Mouse (Mus musculus): ENCODE measurements around the gene Akap12. TPM values are rescaled to one million over a fixed set of nuclear protein-coding genes. Genes with fewer than 3 reads are reported as not detected.

Akap12 gene
- polyA plus RNA-seq, 1 experiment = 7.1 TPM

- no peak overlapping the region for H3K4me3 ChIP-seq (ENCODE audit: control insufficient read depth, insufficient read depth, low read length)
- no peak overlapping the region for H3K27ac ChIP-seq (ENCODE audit: control insufficient read depth, insufficient read depth, low read length)
- no peaks in the 10 kb centered on the region for H3K36me3 ChIP-seq (ENCODE audit: control insufficient read depth, insufficient read depth, low read length)
- DNase-seq = no peak
- WGBS = 99% methylated on average over 13 of the region's 13 CpGs
- TF ChIP-seq POLR2A (IDR thresholded peaks at IDR 0.05; ENCODE audit: control insufficient read depth, extremely low read depth, insufficient read depth, low read length, poor library complexity) = no peak
- TF ChIP-seq CTCF (IDR thresholded peaks at IDR 0.05; ENCODE audit: borderline replicate concordance, control insufficient read depth, extremely low read depth, insufficient read depth, low read length, poor library complexity) = no peak
- no peaks in the 10 kb centered on the region; the same call in 1 of the 2 replicates for H3K4me1 ChIP-seq (replicated peaks; ENCODE audit: control insufficient read depth, insufficient read depth, low read length)
- H3K27me3 ChIP-seq (ENCODE audit: control insufficient read depth, insufficient read depth, low read length) = no peaks in the 10 kb centered on the region
These were observed 9.9 kb downstream of the Akap12 start for GRCm38 (mm10) chr10:4276081-4276480.

GRCm38 (mm10) chr10:4278041-4278440 lies 11.9 kb downstream of the Akap12 start:
- Histone ChIP-seq H3K4me3 (ENCODE audit: control insufficient read depth, insufficient read depth, low read length) (no peak overlapping the region), H3K36me3 (ENCODE audit: control insufficient read depth, insufficient read depth, low read length) (no peaks in the 10 kb centered on the region), H3K4me1 (replicated peaks; ENCODE audit: control insufficient read depth, insufficient read depth, low read length) (no peaks in the 10 kb centered on the region; the same call in 1 of the 2 replicates), H3K27me3 (ENCODE audit: control insufficient read depth, insufficient read depth, low read length) (no peaks in the 10 kb centered on the region), H3K27ac (ENCODE audit: control insufficient read depth, insufficient read depth, low read length) (no peak overlapping the region)
- TF ChIP-seq CTCF (IDR thresholded peaks at IDR 0.05; ENCODE audit: borderline replicate concordance, control insufficient read depth, extremely low read depth, insufficient read depth, low read length, poor library complexity) (no peak), POLR2A (IDR thresholded peaks at IDR 0.05; ENCODE audit: control insufficient read depth, extremely low read depth, insufficient read depth, low read length, poor library complexity) (no peak)
- DNase-seq = no peak
- 87% methylated on average over 6 of the region's 6 CpGs for WGBS

GRCm38 (mm10) chr10:4282395-4282794 lies 16.2 kb downstream of the Akap12 start:
- DNase-seq = no peak
- H3K27ac ChIP-seq (ENCODE audit: control insufficient read depth, insufficient read depth, low read length) = no peak overlapping the region
- 87% methylated on average over 4 of the region's 4 CpGs for WGBS

GRCm38 (mm10) chr10:4284781-4285180 lies 18.6 kb downstream of the Akap12 start:
- 76% methylated on average over 1 of the region's 1 CpGs for WGBS
- H3K27me3 ChIP-seq (ENCODE audit: control insufficient read depth, insufficient read depth, low read length) = no peaks in the 10 kb centered on the region
- H3K27ac ChIP-seq (ENCODE audit: control insufficient read depth, insufficient read depth, low read length) = no peak overlapping the region
- peaks cover 6% of the 10 kb centered on the region for H3K4me1 ChIP-seq (replicated peaks; ENCODE audit: control insufficient read depth, insufficient read depth, low read length)
- no peak for DNase-seq
- TF ChIP-seq CTCF (IDR thresholded peaks at IDR 0.05; ENCODE audit: borderline replicate concordance, control insufficient read depth, extremely low read depth, insufficient read depth, low read length, poor library complexity) (no peak), POLR2A (IDR thresholded peaks at IDR 0.05; ENCODE audit: control insufficient read depth, extremely low read depth, insufficient read depth, low read length, poor library complexity) (no peak)
- H3K4me3 ChIP-seq (ENCODE audit: control insufficient read depth, insufficient read depth, low read length) = no peak overlapping the region
- no peaks in the 10 kb centered on the region for H3K36me3 ChIP-seq (ENCODE audit: control insufficient read depth, insufficient read depth, low read length)

More at GRCm38 (mm10) chr10:4282395-4282794, 16.2 kb downstream of the Akap12 start:
- H3K4me1 ChIP-seq (replicated peaks; ENCODE audit: control insufficient read depth, insufficient read depth, low read length) = no peaks in the 10 kb centered on the region
- no peak overlapping the region for H3K4me3 ChIP-seq (ENCODE audit: control insufficient read depth, insufficient read depth, low read length)
- no peaks in the 10 kb centered on the region for H3K27me3 ChIP-seq (ENCODE audit: control insufficient read depth, insufficient read depth, low read length)
- no peak for TF ChIP-seq CTCF (IDR thresholded peaks at IDR 0.05; ENCODE audit: borderline replicate concordance, control insufficient read depth, extremely low read depth, insufficient read depth, low read length, poor library complexity)
- no peak for TF ChIP-seq POLR2A (IDR thresholded peaks at IDR 0.05; ENCODE audit: control insufficient read depth, extremely low read depth, insufficient read depth, low read length, poor library complexity)
- H3K36me3 ChIP-seq (ENCODE audit: control insufficient read depth, insufficient read depth, low read length) = no peaks in the 10 kb centered on the region

- Histone ChIP-seq H3K4me1 (replicated peaks; ENCODE audit: control insufficient read depth, insufficient read depth, low read length) (peaks cover 6% of the 10 kb centered on the region), H3K27ac (ENCODE audit: control insufficient read depth, insufficient read depth, low read length) (no peak overlapping the region), H3K36me3 (ENCODE audit: control insufficient read depth, insufficient read depth, low read length) (no peaks in the 10 kb centered on the region), H3K27me3 (ENCODE audit: control insufficient read depth, insufficient read depth, low read length) (no peaks in the 10 kb centered on the region), H3K4me3 (ENCODE audit: control insufficient read depth, insufficient read depth, low read length) (no peak overlapping the region)
- WGBS = 93% methylated on average over 8 of the region's 8 CpGs
- TF ChIP-seq CTCF (IDR thresholded peaks at IDR 0.05; ENCODE audit: borderline replicate concordance, control insufficient read depth, extremely low read depth, insufficient read depth, low read length, poor library complexity) (no peak), POLR2A (IDR thresholded peaks at IDR 0.05; ENCODE audit: control insufficient read depth, extremely low read depth, insufficient read depth, low read length, poor library complexity) (no peak)
- DNase-seq = no peak
These were observed 19.6 kb downstream of the Akap12 start for GRCm38 (mm10) chr10:4285752-4286151.

GRCm38 (mm10) chr10:4289171-4289570 lies 23.0 kb downstream of the Akap12 start:
- Histone ChIP-seq H3K4me1 (replicated peaks; ENCODE audit: control insufficient read depth, insufficient read depth, low read length) (peaks cover 6% of the 10 kb centered on the region), H3K4me3 (ENCODE audit: control insufficient read depth, insufficient read depth, low read length) (no peak overlapping the region), H3K36me3 (ENCODE audit: control insufficient read depth, insufficient read depth, low read length) (no peaks in the 10 kb centered on the region), H3K27ac (ENCODE audit: control insufficient read depth, insufficient read depth, low read length) (no peak overlapping the region), H3K27me3 (ENCODE audit: control insufficient read depth, insufficient read depth, low read length) (no peaks in the 10 kb centered on the region)
- TF ChIP-seq POLR2A (IDR thresholded peaks at IDR 0.05; ENCODE audit: control insufficient read depth, extremely low read depth, insufficient read depth, low read length, poor library complexity) (no peak), CTCF (IDR thresholded peaks at IDR 0.05; ENCODE audit: borderline replicate concordance, control insufficient read depth, extremely low read depth, insufficient read depth, low read length, poor library complexity) (no peak)
- WGBS = 89% methylated on average over 5 of the region's 5 CpGs
- DNase-seq = no peak

- 48% methylated on average over 3 of the region's 3 CpGs for WGBS
- TF ChIP-seq POLR2A (IDR thresholded peaks at IDR 0.05; ENCODE audit: control insufficient read depth, extremely low read depth, insufficient read depth, low read length, poor library complexity) (no peak), CTCF (IDR thresholded peaks at IDR 0.05; ENCODE audit: borderline replicate concordance, control insufficient read depth, extremely low read depth, insufficient read depth, low read length, poor library complexity) (no peak)
- Histone ChIP-seq H3K4me3 (ENCODE audit: control insufficient read depth, insufficient read depth, low read length) (no peak overlapping the region), H3K4me1 (replicated peaks; ENCODE audit: control insufficient read depth, insufficient read depth, low read length) (peaks cover 6% of the 10 kb centered on the region), H3K36me3 (ENCODE audit: control insufficient read depth, insufficient read depth, low read length) (no peaks in the 10 kb centered on the region), H3K27me3 (ENCODE audit: control insufficient read depth, insufficient read depth, low read length) (no peaks in the 10 kb centered on the region), H3K27ac (ENCODE audit: control insufficient read depth, insufficient read depth, low read length) (no peak overlapping the region)
- DNase-seq = no peak
These were observed 23.5 kb downstream of the Akap12 start for GRCm38 (mm10) chr10:4289636-4290035.
